Mouse (Mus musculus) midbrain, postnatal 0 days (tissue): ENCODE results near the gene Gm5142. TPM values are rescaled to one million over a fixed set of nuclear protein-coding genes. Genes with fewer than 3 reads are reported as not detected.

Source experiments
- ATAC-seq: fragments of 200-750 bp; cut with Nextera tagmentation; 2 replicates; pipeline ENCODE4 v1.8.0; 2017; ENCODE audit warnings: moderate number of reproducible peaks, mild to moderate bottlenecking, moderate TSS enrichment, moderate library complexity; ENCODE audit not compliant: low FRiP score
- DNase-seq: peaks from one replicate; pipeline ENCODE4 v3.0.0-alpha.2; 2015; ENCODE audit warnings: low spot score
- H3K27ac ChIP-seq: fragments of 300-500 bp; sonication (generic); 2 replicates; pipeline ENCODE4 v1.5.1; 2014; ENCODE audit warnings: low read depth, mild to moderate bottlenecking, low read length, mixed read lengths
- H3K27me3 ChIP-seq: fragments of 300-500 bp; sonication (generic); 2 replicates; pipeline ENCODE4 v1.6.1; 2014; ENCODE audit warnings: low read length, control low read depth, mixed read lengths; ENCODE audit not compliant: insufficient read depth
- H3K36me3 ChIP-seq: fragments of 300-500 bp; sonication (generic); 2 replicates; pipeline ENCODE4 v1.6.1; 2014; ENCODE audit warnings: low read length, control low read depth, mixed read lengths; ENCODE audit not compliant: insufficient read depth
- H3K4me1 ChIP-seq: fragments of 300-500 bp; sonication (generic); 2 replicates; pipeline ENCODE4 v1.6.1; 2014; ENCODE audit warnings: mild to moderate bottlenecking, control low read depth, antibody characterized with exemption, low read length, mixed read lengths; ENCODE audit not compliant: insufficient read depth
- H3K4me2 ChIP-seq: fragments of 300-500 bp; sonication (generic); 2 replicates; pipeline ENCODE4 v1.6.1; 2014; ENCODE audit warnings: low read depth, mild to moderate bottlenecking, low read length, mixed read lengths; ENCODE audit not compliant: poor library complexity, severe bottlenecking
- H3K4me3 ChIP-seq: fragments of 300-500 bp; sonication (generic); 2 replicates; pipeline ENCODE4 v1.5.1; 2014; ENCODE audit warnings: low read depth, mild to moderate bottlenecking, low read length, moderate library complexity
- H3K9ac ChIP-seq: fragments of 300-500 bp; sonication (generic); replicated peaks from 2 replicates; pipeline ENCODE4 v1.6.1; 2014; ENCODE audit warnings: mild to moderate bottlenecking, low read length, moderate library complexity, mixed read lengths; ENCODE audit not compliant: poor library complexity, severe bottlenecking
- H3K9me3 ChIP-seq: fragments of 300-500 bp; sonication (generic); 2 replicates; pipeline ENCODE4 v1.6.1; 2016; ENCODE audit warnings: low read length, control low read depth
- CTCF ChIP-seq: IDR thresholded peaks from 2 replicates; pipeline ENCODE4 v1.5.1; 2016; ENCODE audit warnings: antibody characterized with exemption, mild to moderate bottlenecking
- WGBS: fragments of 180-500 bp; shearing (Covaris S2); extraction: QIAGEN DNeasy Blood & Tissue Kit; methylation state at CpG from one replicate; pipeline ENCODE4 v1.1.7; 2014; 5-methylcytosine and 5-hydroxymethylcytosine counted together
- polyA plus RNA-seq: library from polyadenylated mRNA; unstranded; fragments of >200 nt; fragmentation: Nextera tagmentation; extraction: Ambion mirVana; gene quantifications from 2 replicates; pipeline ENCODE4 v1.2.1, GENCODE M21; 2015
- total RNA-seq: library from RNA; depleted of rRNA; stranded (reverse); fragments of >200 nt; gene quantifications from 2 replicates; pipeline ENCODE4 v1.2.3, GENCODE M21; 2014; rRNA removed

Gm5142 gene
- total and polyA plus RNA-seq, 2 experiments from 2014 or later, result not detected

- H3K36me3 ChIP-seq, result no peaks in the 10 kb centered on the region
- ATAC-seq (no peak), DNase-seq (no peak)
- no peak overlapping the region for H3K9ac ChIP-seq
- H3K9me3 ChIP-seq, result no peaks in the 10 kb centered on the region
- no peaks in the 10 kb centered on the region for H3K27me3 ChIP-seq
- H3K4me1 ChIP-seq, result no peaks in the 10 kb centered on the region
- no peak overlapping the region for H3K4me3 ChIP-seq
- H3K27ac ChIP-seq, result no peak overlapping the region
- H3K4me2 ChIP-seq, result no peak overlapping the region
- 81% methylated on average over 3 of the region's 3 CpGs for WGBS
- TF ChIP-seq CTCF, result no peak
Observed at GRCm38 (mm10) chr14:59157016-59157698, 21.4 kb downstream of the Gm5142 start.

- Histone ChIP-seq H3K9me3 (no peaks in the 10 kb centered on the region), H3K9ac (no peak overlapping the region), H3K4me1 (no peaks in the 10 kb centered on the region), H3K4me3 (no peak overlapping the region), H3K27me3 (no peaks in the 10 kb centered on the region), H3K36me3 (no peaks in the 10 kb centered on the region), H3K27ac (no peak overlapping the region), H3K4me2 (no peak overlapping the region)
- no peak for ATAC-seq
- TF ChIP-seq CTCF, result peak; percentile 74
- WGBS, result 83% methylated on average over 2 of the region's 2 CpGs
- DNase-seq, result peak; percentile 53
Observed at GRCm38 (mm10) chr14:59155589-59155988, 23.0 kb downstream of the Gm5142 start.

- no peaks in the 10 kb centered on the region for H3K4me1 ChIP-seq
- ATAC-seq (no peak), DNase-seq (no peak)
- no peaks in the 10 kb centered on the region for H3K36me3 ChIP-seq
- no peak within 1 kb of the TSS for H3K4me3 ChIP-seq
- WGBS, result 96% methylated on average over 4 of the region's 4 CpGs
- H3K9me3 ChIP-seq, result no peaks in the 10 kb centered on the region
- H3K27me3 ChIP-seq, result no peaks in the 10 kb centered on the region
- H3K4me2 ChIP-seq, result no peak within 1 kb of the TSS
- no peak for TF ChIP-seq CTCF
- no peak within 1 kb of the TSS for H3K27ac ChIP-seq
- no peak within 1 kb of the TSS for H3K9ac ChIP-seq
Observed at GRCm38 (mm10) chr14:59142793-59143192, 35.8 kb downstream of the Gm5142 start, which contains the start of gene 1700129C05Rik. Gene 1700129C05Rik, minus strand, starts transcription at chr14:59142893.

GRCm38 (mm10) chr14:59114281-59114680, 64.3 kb downstream of the Gm5142 start:
- Histone ChIP-seq H3K9me3 (no peaks in the 10 kb centered on the region), H3K36me3 (no peaks in the 10 kb centered on the region), H3K27me3 (no peaks in the 10 kb centered on the region), H3K9ac (no peak overlapping the region), H3K4me1 (no peaks in the 10 kb centered on the region), H3K27ac (no peak overlapping the region), H3K4me2 (no peak overlapping the region), H3K4me3 (no peak overlapping the region)
- ATAC-seq (no peak), DNase-seq (peak; percentile 49)
- TF ChIP-seq CTCF, result peak; percentile 67
- 5% methylated on average over 2 of the region's 2 CpGs for WGBS

Other genes with a start within 250 kb of the Gm5142 start
- gene 1700129C05Rik, start 35.9 kb downstream of the Gm5142 start, total RNA-seq, result not detected in 2 replicates
- not detected in 2 replicates for gene 1700129C05Rik, start 35.9 kb downstream of the Gm5142 start, polyA plus RNA-seq
- 32.1 and 41.4 TPM in 2 replicates for gene Rcbtb1, start 22.5 kb upstream of the Gm5142 start, total RNA-seq
- gene Rcbtb1, start 22.5 kb upstream of the Gm5142 start, polyA plus RNA-seq, result 29.2 and 32.2 TPM in 2 replicates
- 0.76 TPM in 1 of 2 replicates, not detected in the other for gene Gm6904, start 81.5 kb upstream of the Gm5142 start, total RNA-seq
- not detected in 2 replicates for gene Gm6904, start 81.5 kb upstream of the Gm5142 start, polyA plus RNA-seq
- not detected in 2 replicates for gene Phf11a, start 118.8 kb upstream of the Gm5142 start, total RNA-seq
- gene Phf11a, start 118.8 kb upstream of the Gm5142 start, polyA plus RNA-seq, result not detected in 2 replicates
- 0.27 TPM in 1 of 2 replicates, not detected in the other for gene Phf11b, start 162.6 kb upstream of the Gm5142 start, total RNA-seq
- 0.17 and 0.23 TPM in 2 replicates for gene Phf11b, start 162.6 kb upstream of the Gm5142 start, polyA plus RNA-seq
- 0.11 and 0.42 TPM in 2 replicates for gene Phf11d, start 186.7 kb upstream of the Gm5142 start, total RNA-seq
- 0.43 and 0.58 TPM in 2 replicates for gene Phf11d, start 186.7 kb upstream of the Gm5142 start, polyA plus RNA-seq
- 0.05 TPM in 1 of 2 replicates, not detected in the other for gene Phf11c, start 216.6 kb upstream of the Gm5142 start, total RNA-seq
- 0.05 and 0.06 TPM in 2 replicates for gene Phf11c, start 216.6 kb upstream of the Gm5142 start, polyA plus RNA-seq